Mouse (Mus musculus): Measurements from ENCODE around the gene Gm5862. TPM values are rescaled to one million over a fixed set of nuclear protein-coding genes. Genes with fewer than 3 reads are reported as not detected.
"Not testable (repeated sequence)": the region's sequence is repeated elsewhere in the genome, so short reads cannot be mapped to it uniquely, and the experiment has no call there.

Gm5862 gene
- polyA plus RNA-seq (2012; rRNA removed) = not detected in 2 replicates

GRCm38 (mm10) chr5:26022816-26023215 lies at the start of gene Gm5862:
Gm5862 (minus strand) TSS chr5:26022916.
- not testable (repeated sequence) for H3K4me1 ChIP-seq (ENCODE audit: control insufficient read depth, insufficient read depth, insufficient read length, low read length); H3K27me3 ChIP-seq (ENCODE audit: control insufficient read depth, insufficient read depth, low read length)
- no CpG with 5 or more reads among the region's 3 CpGs for WGBS

GRCm38 (mm10) chr5:26070716-26071115 lies 48.0 kb upstream of the Gm5862 start:
- Histone ChIP-seq H3K36me3 (ENCODE audit: control insufficient read depth, insufficient read depth, low read length) (no peaks in the 10 kb centered on the region), H3K27ac (ENCODE audit: insufficient read depth, low read depth, low read length) (no peak overlapping the region), H3K4me1 (ENCODE audit: control insufficient read depth, insufficient read depth, insufficient read length, low read length) (no peaks in the 10 kb centered on the region), H3K4me3 (ENCODE audit: low read depth, low read length) (no peak overlapping the region), H3K27me3 (ENCODE audit: control insufficient read depth, insufficient read depth, low read length) (no peaks in the 10 kb centered on the region)
- TF ChIP-seq CTCF (IDR thresholded peaks at IDR 0.05; ENCODE audit: extremely low read depth, insufficient read length, insufficient replicate concordance, low read depth, low read length) = no peak
- TF ChIP-seq POLR2A (IDR thresholded peaks at IDR 0.05; ENCODE audit: low read depth, low read length) = no peak
- WGBS = 88% methylated on average over 24 of the region's 24 CpGs

More at GRCm38 (mm10) chr5:26022816-26023215, at the start of gene Gm5862:
- H3K4me3 ChIP-seq (ENCODE audit: low read depth, low read length); H3K27ac ChIP-seq (ENCODE audit: insufficient read depth, low read depth, low read length); H3K36me3 ChIP-seq (ENCODE audit: control insufficient read depth, insufficient read depth, low read length): not testable (repeated sequence)

- not testable (repeated sequence) for H3K27me3 ChIP-seq (ENCODE audit: control insufficient read depth, insufficient read depth, low read length); H3K27ac ChIP-seq (ENCODE audit: insufficient read depth, low read depth, low read length); H3K36me3 ChIP-seq (ENCODE audit: control insufficient read depth, insufficient read depth, low read length); H3K4me3 ChIP-seq (ENCODE audit: low read depth, low read length); H3K4me1 ChIP-seq (ENCODE audit: control insufficient read depth, insufficient read depth, insufficient read length, low read length)
- WGBS = no CpG with 5 or more reads among the region's 2 CpGs
Measured at GRCm38 (mm10) chr5:26058481-26058880, 35.8 kb upstream of the Gm5862 start, which contains the start of gene Gm7347. Gm7347 (minus strand) TSS chr5:26058581.

- H3K4me3 ChIP-seq (ENCODE audit: low read depth, low read length); H3K27me3 ChIP-seq (ENCODE audit: control insufficient read depth, insufficient read depth, low read length); H3K27ac ChIP-seq (ENCODE audit: insufficient read depth, low read depth, low read length); H3K36me3 ChIP-seq (ENCODE audit: control insufficient read depth, insufficient read depth, low read length); H3K4me1 ChIP-seq (ENCODE audit: control insufficient read depth, insufficient read depth, insufficient read length, low read length): not testable (repeated sequence)
- WGBS = 62% methylated on average over 2 of the region's 2 CpGs
Measured at GRCm38 (mm10) chr5:26039458-26039857, 16.7 kb upstream of the Gm5862 start, which contains the start of gene Speer4a. Speer4a (minus strand) TSS chr5:26039558.

GRCm38 (mm10) chr5:26007697-26008096 lies 15.0 kb downstream of the Gm5862 start:
- not testable (repeated sequence) for H3K27me3 ChIP-seq (ENCODE audit: control insufficient read depth, insufficient read depth, low read length)

GRCm38 (mm10) chr5:26006937-26007695 lies 15.6 kb downstream of the Gm5862 start:
- not testable (repeated sequence) for H3K36me3 ChIP-seq (ENCODE audit: control insufficient read depth, insufficient read depth, low read length); H3K4me1 ChIP-seq (ENCODE audit: control insufficient read depth, insufficient read depth, insufficient read length, low read length); H3K4me3 ChIP-seq (ENCODE audit: low read depth, low read length); H3K27me3 ChIP-seq (ENCODE audit: control insufficient read depth, insufficient read depth, low read length); H3K27ac ChIP-seq (ENCODE audit: insufficient read depth, low read depth, low read length)
- 19% methylated on average over 45 of the region's 45 CpGs for WGBS

More at GRCm38 (mm10) chr5:26007697-26008096, 15.0 kb downstream of the Gm5862 start:
- H3K27ac ChIP-seq (ENCODE audit: insufficient read depth, low read depth, low read length); H3K4me1 ChIP-seq (ENCODE audit: control insufficient read depth, insufficient read depth, insufficient read length, low read length); H3K36me3 ChIP-seq (ENCODE audit: control insufficient read depth, insufficient read depth, low read length); H3K4me3 ChIP-seq (ENCODE audit: low read depth, low read length): not testable (repeated sequence)
- WGBS = 59% methylated on average over 7 of the region's 7 CpGs

- H3K27ac ChIP-seq (ENCODE audit: insufficient read depth, low read depth, low read length); H3K4me3 ChIP-seq (ENCODE audit: low read depth, low read length); H3K4me1 ChIP-seq (ENCODE audit: control insufficient read depth, insufficient read depth, insufficient read length, low read length); H3K36me3 ChIP-seq (ENCODE audit: control insufficient read depth, insufficient read depth, low read length); H3K27me3 ChIP-seq (ENCODE audit: control insufficient read depth, insufficient read depth, low read length): not testable (repeated sequence)
- 100% methylated on average over 1 of the region's 2 CpGs for WGBS
Measured at GRCm38 (mm10) chr5:26004698-26005097, 18.0 kb downstream of the Gm5862 start, which contains the start of gene Gm1979. Gm1979 (minus strand) TSS chr5:26004798.

GRCm38 (mm10) chr5:25988550-25988949 lies 34.2 kb downstream of the Gm5862 start, which contains the start of gene Gm21698:
Gm21698 (minus strand) TSS chr5:25988650.
- H3K27me3 ChIP-seq (ENCODE audit: control insufficient read depth, insufficient read depth, low read length); H3K4me3 ChIP-seq (ENCODE audit: low read depth, low read length); H3K36me3 ChIP-seq (ENCODE audit: control insufficient read depth, insufficient read depth, low read length); H3K4me1 ChIP-seq (ENCODE audit: control insufficient read depth, insufficient read depth, insufficient read length, low read length); H3K27ac ChIP-seq (ENCODE audit: insufficient read depth, low read depth, low read length): not testable (repeated sequence)
- WGBS = no CpG with 5 or more reads among the region's 3 CpGs

GRCm38 (mm10) chr5:25972563-25972962 lies 50.2 kb downstream of the Gm5862 start, which contains the start of gene Gm21680:
Gm21680 (minus strand) TSS chr5:25972663.
- not testable (repeated sequence) for H3K36me3 ChIP-seq (ENCODE audit: control insufficient read depth, insufficient read depth, low read length); H3K27me3 ChIP-seq (ENCODE audit: control insufficient read depth, insufficient read depth, low read length); H3K4me3 ChIP-seq (ENCODE audit: low read depth, low read length); H3K4me1 ChIP-seq (ENCODE audit: control insufficient read depth, insufficient read depth, insufficient read length, low read length); H3K27ac ChIP-seq (ENCODE audit: insufficient read depth, low read depth, low read length)
- WGBS = no CpG with 5 or more reads among the region's 2 CpGs

All from small intestine, adult 2 months (tissue).